Mouse (Mus musculus) thymus, adult 2 months (tissue): ENCODE measurements around the gene Zdhhc11. TPM values are rescaled to one million over a fixed set of nuclear protein-coding genes. Genes with fewer than 3 reads are reported as not detected.

Source experiments
- DNase-seq: peaks from one replicate; pipeline ENCODE4 v3.0.0; 2021
- H3K27ac ChIP-seq: fragments of 200-500 bp; 2 replicates; pipeline ENCODE4 v1.5.1; 2012; ENCODE audit warnings: low read length, control low read depth; ENCODE audit not compliant: control insufficient read depth, insufficient read depth
- H3K27me3 ChIP-seq: fragments of 200-500 bp; 2 replicates; pipeline ENCODE4 v1.6.1; 2012; ENCODE audit warnings: mild to moderate bottlenecking, low read length, moderate library complexity, mixed read lengths; ENCODE audit not compliant: control insufficient read depth, insufficient read depth
- H3K36me3 ChIP-seq: fragments of 200-500 bp; 2 replicates; pipeline ENCODE4 v1.6.1; 2012; ENCODE audit warnings: mild to moderate bottlenecking, low read length, moderate library complexity; ENCODE audit not compliant: control insufficient read depth, insufficient read depth
- H3K4me1 ChIP-seq: fragments of 200-500 bp; replicated peaks from 2 replicates; pipeline ENCODE4 v1.6.1; 2012; ENCODE audit warnings: low read length; ENCODE audit not compliant: control insufficient read depth, insufficient read depth
- H3K4me3 ChIP-seq: fragments of 200-500 bp; 2 replicates; pipeline ENCODE4 v1.5.1; 2012; ENCODE audit warnings: mild to moderate bottlenecking, low read length, control low read depth, moderate library complexity; ENCODE audit not compliant: control insufficient read depth, insufficient read depth
- CTCF ChIP-seq: fragments of 200-500 bp; IDR thresholded peaks from 2 replicates; pipeline ENCODE4 v1.5.1; 2012; ENCODE audit warnings: mild to moderate bottlenecking, control low read depth, low read length, moderate library complexity, borderline replicate concordance; ENCODE audit not compliant: control insufficient read depth, poor library complexity, insufficient read depth; ENCODE audit errors: extremely low read depth
- POLR2A ChIP-seq: fragments of 200-500 bp; IDR thresholded peaks from 2 replicates; pipeline ENCODE4 v1.6.1; 2012; ENCODE audit warnings: mild to moderate bottlenecking, low read length, control low read depth, moderate library complexity; ENCODE audit not compliant: control insufficient read depth, poor library complexity, insufficient read depth; ENCODE audit errors: extremely low read depth
- WGBS: fragments of 180-500 bp; shearing (Covaris S2); methylation state at CpG from one replicate; pipeline ENCODE4 v1.1.7; 2018; 5-methylcytosine and 5-hydroxymethylcytosine counted together
- polyA plus RNA-seq: library from polyadenylated mRNA; depleted of rRNA; stranded (reverse); fragments of >200 nt; gene quantifications from 2 replicates; pipeline ENCODE4 v1.2.3, GENCODE M21; 2012; rRNA removed

Gene Zdhhc11
- polyA plus RNA-seq, 1 experiment, result not detected

DNA sequence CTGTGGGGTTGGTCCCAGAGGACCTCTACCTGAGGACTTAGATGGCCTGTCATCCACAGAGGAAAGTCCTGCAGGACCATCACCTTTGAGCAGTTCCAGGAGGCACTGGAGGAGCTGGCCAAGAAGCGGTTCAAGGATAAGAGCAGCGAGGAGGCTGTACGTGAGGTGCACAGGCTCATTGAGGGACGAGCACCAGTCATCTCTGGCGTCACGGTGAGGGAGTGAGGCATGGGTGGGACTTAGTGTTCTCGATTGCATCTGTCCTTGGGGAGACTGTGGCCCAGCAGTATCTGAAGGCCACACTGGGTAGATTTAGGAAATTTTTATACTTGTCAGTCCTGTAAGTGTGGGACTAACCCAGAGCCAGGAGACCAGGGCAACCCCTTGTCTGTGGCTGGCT lies 67.0 kb downstream of the Zdhhc11 start:
- no peaks in the 10 kb centered on the region for H3K36me3 ChIP-seq
- TF ChIP-seq CTCF (no peak), POLR2A (no peak)
- no peaks in the 10 kb centered on the region for H3K4me1 ChIP-seq
- no peak overlapping the region for H3K27ac ChIP-seq
- WGBS, result 97% methylated on average over 7 of the region's 7 CpGs
- DNase-seq, result no peak
- no peak overlapping the region for H3K4me3 ChIP-seq
- H3K27me3 ChIP-seq, result no peaks in the 10 kb centered on the region

DNA sequence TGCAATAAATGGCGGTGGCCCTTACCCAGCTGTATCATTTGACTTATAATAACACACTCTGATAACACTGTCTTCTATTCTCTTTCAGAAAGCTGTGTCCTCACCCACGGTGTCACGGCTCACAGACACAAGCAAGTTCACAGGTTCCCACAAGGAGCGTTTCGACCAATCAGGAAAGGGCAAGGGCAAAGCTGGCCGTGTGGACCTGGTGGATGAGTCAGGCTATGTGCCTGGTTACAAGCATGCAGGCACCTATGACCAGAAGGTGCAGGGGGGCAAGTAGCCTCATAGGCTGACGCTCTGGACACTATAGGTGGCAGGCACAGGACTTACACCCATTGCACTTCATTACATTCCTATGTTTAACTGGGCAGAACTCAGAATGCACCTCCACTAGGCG lies 67.5 kb downstream of the Zdhhc11 start:
- 93% methylated on average over 8 of the region's 8 CpGs for WGBS
- no peaks in the 10 kb centered on the region for H3K4me1 ChIP-seq
- DNase-seq, result no peak
- no peaks in the 10 kb centered on the region for H3K27me3 ChIP-seq
- TF ChIP-seq CTCF (no peak), POLR2A (no peak)
- no peak overlapping the region for H3K27ac ChIP-seq
- no peak overlapping the region for H3K4me3 ChIP-seq
- no peaks in the 10 kb centered on the region for H3K36me3 ChIP-seq

DNA sequence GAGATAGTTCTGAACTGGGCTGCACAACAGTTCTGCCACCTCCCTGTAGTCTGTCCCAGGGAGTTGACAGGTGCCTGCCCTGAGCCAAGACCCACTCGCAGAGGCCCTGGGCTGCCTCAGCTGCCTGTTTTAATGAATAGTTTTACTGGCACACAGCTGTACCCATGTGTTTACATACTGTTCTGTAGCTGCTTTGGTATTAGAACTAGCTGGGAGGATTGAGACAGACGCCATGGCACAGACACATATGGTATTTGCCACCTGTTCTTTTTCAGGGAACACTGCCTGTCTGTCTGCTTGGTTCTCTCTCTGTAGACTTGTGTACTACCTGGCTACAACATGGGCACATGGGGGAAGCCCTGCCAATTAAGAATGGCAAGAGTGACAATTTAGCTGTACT lies 71.1 kb downstream of the Zdhhc11 start:
- Histone ChIP-seq H3K4me1 (no peaks in the 10 kb centered on the region; the same call in 1 of the 2 replicates), H3K4me3 (no peak overlapping the region), H3K27me3 (no peaks in the 10 kb centered on the region), H3K36me3 (peaks cover under 1% of the 10 kb centered on the region; the same call in 1 of the 2 replicates), H3K27ac (no peak overlapping the region)
- 97% methylated on average over 2 of the region's 2 CpGs for WGBS
- TF ChIP-seq CTCF, result no peak
- TF ChIP-seq POLR2A, result no peak
- DNase-seq, result no peak

DNA sequence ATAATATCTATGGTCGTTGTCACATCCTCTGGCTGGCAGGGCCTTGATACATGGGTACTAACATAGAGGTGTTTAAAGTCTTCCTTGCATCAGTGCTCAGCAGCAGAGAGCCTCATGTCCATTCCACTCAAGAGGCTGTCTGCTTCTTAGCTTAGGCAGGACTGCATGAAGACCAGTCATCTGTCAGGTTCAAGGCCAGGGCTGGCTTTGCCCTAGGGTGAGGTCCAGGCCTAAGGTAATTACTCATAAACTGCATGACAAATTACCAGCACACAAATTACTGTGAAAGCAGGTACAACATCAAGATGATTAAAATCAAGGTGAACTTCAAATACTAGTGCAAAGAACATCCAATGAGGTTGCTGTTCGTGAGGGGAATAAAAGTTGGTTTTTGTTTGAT lies 72.1 kb downstream of the Zdhhc11 start:
- WGBS, result 90% methylated on average over 2 of the region's 2 CpGs

DNA sequence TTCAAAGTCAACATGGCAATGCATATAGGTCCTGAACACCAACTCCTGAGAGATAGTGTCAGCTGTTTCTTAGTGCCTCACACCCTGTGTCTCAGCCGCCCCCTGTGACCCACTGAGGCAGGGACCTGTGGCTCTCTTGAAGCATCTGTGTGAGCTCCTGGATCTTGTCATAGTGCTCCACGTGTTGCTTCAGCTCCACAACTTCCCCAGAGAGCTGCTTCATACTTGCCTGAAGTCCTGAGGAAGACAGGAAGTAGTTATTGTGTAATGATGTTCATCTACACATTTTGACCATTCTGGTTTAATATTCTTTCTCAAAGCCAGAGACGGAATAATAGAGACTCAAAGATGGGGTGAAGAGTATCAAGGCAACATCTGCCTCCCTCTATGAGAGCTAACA lies 76.3 kb downstream of the Zdhhc11 start:
- Histone ChIP-seq H3K27ac (no peak overlapping the region), H3K36me3 (peaks cover 14% of the 10 kb centered on the region; the same call in 1 of the 2 replicates), H3K4me1 (no peaks in the 10 kb centered on the region; the same call in 1 of the 2 replicates), H3K4me3 (no peak overlapping the region), H3K27me3 (no peaks in the 10 kb centered on the region)
- TF ChIP-seq POLR2A, result no peak
- TF ChIP-seq CTCF, result no peak
- WGBS, result 88% methylated on average over 3 of the region's 3 CpGs
- DNase-seq, result no peak

More for the DNA sequence above, 72.1 kb downstream of the Zdhhc11 start:
- no peaks in the 10 kb centered on the region for H3K27me3 ChIP-seq
- DNase-seq, result no peak
- peaks cover 4% of the 10 kb centered on the region; the same call in 1 of the 2 replicates for H3K36me3 ChIP-seq
- H3K4me1 ChIP-seq, result no peaks in the 10 kb centered on the region; the same call in 1 of the 2 replicates
- H3K27ac ChIP-seq, result no peak overlapping the region
- no peak overlapping the region for H3K4me3 ChIP-seq
- no peak for TF ChIP-seq POLR2A
- TF ChIP-seq CTCF, result no peak

Other genes starting within 250 kb of the Zdhhc11 start
- 144 and 156 TPM in 2 replicates for gene Slc12a7, start 230.8 kb upstream of the Zdhhc11 start, polyA plus RNA-seq
- gene Nkd2, start 116.2 kb upstream of the Zdhhc11 start, polyA plus RNA-seq, result 4.4 and 4.7 TPM in 2 replicates
- 3.7 and 4.9 TPM in 2 replicates for gene Trip13, start 26.1 kb upstream of the Zdhhc11 start, polyA plus RNA-seq
- gene Brd9, start 26.0 kb upstream of the Zdhhc11 start, polyA plus RNA-seq, result 51.8 and 60.6 TPM in 2 replicates
- 5.3 and 7.0 TPM in 2 replicates for gene Tppp, start 45.6 kb downstream of the Zdhhc11 start, polyA plus RNA-seq
- 11.1 and 13.6 TPM in 2 replicates for gene Cep72, start 98.4 kb downstream of the Zdhhc11 start, polyA plus RNA-seq
- 0.20 and 0.27 TPM in 2 replicates for gene Slc9a3, start 157.6 kb downstream of the Zdhhc11 start, polyA plus RNA-seq
- 36.1 and 45.6 TPM in 2 replicates for gene Exoc3, start 244.9 kb downstream of the Zdhhc11 start, polyA plus RNA-seq